Mouse (Mus musculus) embryonic facial prominence, embryonic 13.5 days (tissue): ENCODE measurements around the gene Phactr1. TPM values are rescaled to one million over a fixed set of nuclear protein-coding genes. Genes with fewer than 3 reads are reported as not detected.

ENCODE experiments used
- ATAC-seq: fragments of 200-750 bp; cut with Nextera tagmentation; 2 replicates; pipeline ENCODE4 v1.8.0; 2017; ENCODE audit warnings: low read depth; ENCODE audit not compliant: insufficient number of reproducible peaks, insufficient read depth, low FRiP score, low TSS enrichment
- H3K27ac ChIP-seq: fragments of 300-500 bp; sonication (generic); 2 replicates; pipeline ENCODE4 v1.5.1; 2015; ENCODE audit warnings: moderate library complexity, mild to moderate bottlenecking, inconsistent platforms
- H3K27me3 ChIP-seq: fragments of 300-500 bp; sonication (generic); 2 replicates; pipeline ENCODE4 v1.6.1; 2015; ENCODE audit warnings: mild to moderate bottlenecking, inconsistent platforms
- H3K36me3 ChIP-seq: fragments of 300-500 bp; sonication (generic); 2 replicates; pipeline ENCODE4 v1.6.1; 2015; ENCODE audit warnings: mild to moderate bottlenecking, inconsistent platforms
- H3K4me1 ChIP-seq: fragments of 300-500 bp; sonication (generic); 2 replicates; pipeline ENCODE4 v1.6.1; 2015; ENCODE audit warnings: inconsistent platforms
- H3K4me2 ChIP-seq: fragments of 300-500 bp; sonication (generic); 2 replicates; pipeline ENCODE4 v1.6.1; 2015; ENCODE audit warnings: moderate library complexity, mild to moderate bottlenecking, inconsistent platforms
- H3K4me3 ChIP-seq: fragments of 300-500 bp; sonication (generic); 2 replicates; pipeline ENCODE4 v1.5.1; 2015; ENCODE audit warnings: mild to moderate bottlenecking, inconsistent platforms
- H3K9ac ChIP-seq: fragments of 300-500 bp; sonication (generic); 2 replicates; pipeline ENCODE4 v1.6.1; 2015; ENCODE audit warnings: mild to moderate bottlenecking, inconsistent platforms
- H3K9me3 ChIP-seq: fragments of 300-500 bp; sonication (generic); 2 replicates; pipeline ENCODE4 v1.6.1; 2016; ENCODE audit warnings: inconsistent platforms
- WGBS: fragments of 180-500 bp; shearing (Covaris S2); methylation state at CpG from one replicate; pipeline ENCODE4 v1.1.7; 2015; ENCODE audit warnings: mixed read lengths; 5-methylcytosine and 5-hydroxymethylcytosine counted together
- polyA plus RNA-seq: library from polyadenylated mRNA; unstranded; fragments of >200 nt; fragmentation: Nextera tagmentation; extraction: Ambion mirVana; gene quantifications from 2 replicates; pipeline ENCODE4 v1.2.1, GENCODE M21; 2015

Phactr1 gene
- polyA plus RNA-seq, 1 experiment from 2014 or later: 13.2 TPM

- no peak for ATAC-seq
- Histone ChIP-seq H3K36me3 (0 out of 2 replicates have a peak, but pooled peaks cover 13% of the 10 kb centered on the region), H3K4me2 (no peak overlapping the region), H3K4me3 (no peak overlapping the region), H3K4me1 (no peaks in the 10 kb centered on the region), H3K27me3 (no peaks in the 10 kb centered on the region), H3K9me3 (no peaks in the 10 kb centered on the region), H3K9ac (no peak overlapping the region), H3K27ac (no peak overlapping the region)
- 75% methylated on average over 7 of the region's 7 CpGs for WGBS
These were observed 464.4 kb downstream of the Phactr1 start for GRCm38 (mm10) chr13:43144720-43145418.

- no peaks in the 10 kb centered on the region for H3K27me3 ChIP-seq
- H3K9ac ChIP-seq: no peak overlapping the region
- no peak for ATAC-seq
- H3K4me2 ChIP-seq: no peak overlapping the region
- H3K27ac ChIP-seq: no peak overlapping the region
- no peaks in the 10 kb centered on the region for H3K9me3 ChIP-seq
- H3K36me3 ChIP-seq: peaks cover 23% of the 10 kb centered on the region
- 61% methylated on average over 8 of the region's 8 CpGs for WGBS
- H3K4me1 ChIP-seq: no peaks in the 10 kb centered on the region
- no peak overlapping the region for H3K4me3 ChIP-seq
These were observed 466.3 kb downstream of the Phactr1 start for GRCm38 (mm10) chr13:43146515-43147258.

GRCm38 (mm10) chr13:43148692-43149091 lies 468.3 kb downstream of the Phactr1 start:
- Histone ChIP-seq H3K9ac (no peak overlapping the region), H3K27me3 (no peaks in the 10 kb centered on the region), H3K4me1 (no peaks in the 10 kb centered on the region), H3K27ac (no peak overlapping the region), H3K36me3 (peaks cover 42% of the 10 kb centered on the region), H3K9me3 (no peaks in the 10 kb centered on the region), H3K4me2 (no peak overlapping the region), H3K4me3 (no peak overlapping the region)
- no peak for ATAC-seq
- 52% methylated on average over 4 of the region's 4 CpGs for WGBS

- WGBS: 65% methylated on average over 3 of the region's 3 CpGs
These were observed 469.2 kb downstream of the Phactr1 start for GRCm38 (mm10) chr13:43149661-43150060.

GRCm38 (mm10) chr13:43152005-43152520 lies 471.6 kb downstream of the Phactr1 start:
- Histone ChIP-seq H3K27ac (no peak overlapping the region), H3K9ac (no peak overlapping the region), H3K4me1 (no peaks in the 10 kb centered on the region), H3K4me3 (no peak overlapping the region), H3K27me3 (no peaks in the 10 kb centered on the region), H3K4me2 (no peak overlapping the region), H3K9me3 (no peaks in the 10 kb centered on the region), H3K36me3 (peaks cover 62% of the 10 kb centered on the region)
- WGBS: 89% methylated on average over 14 of the region's 14 CpGs
- no peak for ATAC-seq

More at GRCm38 (mm10) chr13:43149661-43150060, 469.2 kb downstream of the Phactr1 start:
- H3K36me3 ChIP-seq: peaks cover 51% of the 10 kb centered on the region
- H3K27ac ChIP-seq: no peak overlapping the region
- 0 out of 2 replicates have a peak overlapping the region, but pooled peaks have one; percentile 11 for H3K9ac ChIP-seq
- H3K4me1 ChIP-seq: no peaks in the 10 kb centered on the region
- H3K27me3 ChIP-seq: no peaks in the 10 kb centered on the region
- no peak overlapping the region for H3K4me2 ChIP-seq
- no peak for ATAC-seq
- no peaks in the 10 kb centered on the region for H3K9me3 ChIP-seq
- H3K4me3 ChIP-seq: no peak overlapping the region

- no peaks in the 10 kb centered on the region for H3K4me1 ChIP-seq
- ATAC-seq: no peak
These were observed 476.9 kb downstream of the Phactr1 start for GRCm38 (mm10) chr13:43157370-43157769.

DNA sequence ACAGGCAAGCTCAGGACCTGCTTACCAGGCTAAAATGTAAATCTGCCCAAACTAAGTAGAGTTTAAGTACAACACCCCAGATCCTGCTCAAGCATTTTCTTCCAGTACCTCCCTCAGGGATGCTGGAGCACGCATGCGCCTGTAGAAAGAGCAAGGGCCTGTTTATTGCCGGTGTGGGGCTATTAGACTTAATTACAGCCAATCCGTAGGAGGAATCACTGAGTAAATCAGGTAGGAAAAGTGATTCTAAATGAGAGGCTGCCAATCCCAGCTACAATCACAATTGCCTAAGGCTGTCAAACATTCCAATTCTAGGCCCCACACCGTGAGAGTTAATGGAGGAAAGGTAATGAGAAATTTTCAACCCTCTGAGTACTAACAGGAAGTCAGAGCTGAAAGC lies 477.9 kb downstream of the Phactr1 start:
- 46% methylated on average over 5 of the region's 5 CpGs for WGBS
- H3K4me3 ChIP-seq: no peak overlapping the region
- no peak overlapping the region for H3K4me2 ChIP-seq
- H3K9me3 ChIP-seq: no peaks in the 10 kb centered on the region
- H3K4me1 ChIP-seq: no peaks in the 10 kb centered on the region
- H3K27ac ChIP-seq: no peak overlapping the region
- ATAC-seq: no peak
- H3K9ac ChIP-seq: no peak overlapping the region
- H3K36me3 ChIP-seq: peaks cover 46% of the 10 kb centered on the region
- H3K27me3 ChIP-seq: no peaks in the 10 kb centered on the region

More at GRCm38 (mm10) chr13:43157370-43157769, 476.9 kb downstream of the Phactr1 start:
- Histone ChIP-seq H3K27ac (no peak overlapping the region), H3K9ac (no peak overlapping the region), H3K36me3 (peaks cover 52% of the 10 kb centered on the region), H3K27me3 (no peaks in the 10 kb centered on the region), H3K9me3 (no peaks in the 10 kb centered on the region), H3K4me3 (no peak overlapping the region), H3K4me2 (no peak overlapping the region)
- WGBS: 44% methylated on average over 5 of the region's 5 CpGs

DNA sequence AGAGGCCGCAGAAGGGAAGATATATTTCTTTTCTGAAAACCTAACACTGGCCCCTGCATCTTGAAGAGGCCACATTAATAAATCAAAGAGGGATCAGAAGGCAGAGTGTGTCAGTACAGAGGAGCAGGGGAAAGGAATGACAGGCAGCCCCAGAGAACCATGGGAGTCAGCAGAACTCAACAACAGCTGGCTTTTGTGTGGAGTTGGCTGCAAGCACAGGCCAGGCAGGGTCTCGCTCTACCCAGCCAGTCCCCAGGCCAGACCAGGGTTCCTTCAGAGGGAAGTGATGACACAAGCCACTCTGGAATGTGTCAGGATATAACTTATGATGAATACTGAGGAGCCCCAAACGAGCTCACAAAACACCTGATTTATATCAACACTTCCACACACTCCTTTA lies 479.0 kb downstream of the Phactr1 start:
- H3K27me3 ChIP-seq: no peaks in the 10 kb centered on the region
- H3K9me3 ChIP-seq: no peaks in the 10 kb centered on the region
- no peaks in the 10 kb centered on the region for H3K4me1 ChIP-seq
- peaks cover 43% of the 10 kb centered on the region for H3K36me3 ChIP-seq
- H3K27ac ChIP-seq: no peak overlapping the region
- no peak for ATAC-seq
- H3K4me2 ChIP-seq: no peak overlapping the region
- WGBS: 66% methylated on average over 3 of the region's 3 CpGs
- no peak overlapping the region for H3K4me3 ChIP-seq
- no peak overlapping the region for H3K9ac ChIP-seq

DNA sequence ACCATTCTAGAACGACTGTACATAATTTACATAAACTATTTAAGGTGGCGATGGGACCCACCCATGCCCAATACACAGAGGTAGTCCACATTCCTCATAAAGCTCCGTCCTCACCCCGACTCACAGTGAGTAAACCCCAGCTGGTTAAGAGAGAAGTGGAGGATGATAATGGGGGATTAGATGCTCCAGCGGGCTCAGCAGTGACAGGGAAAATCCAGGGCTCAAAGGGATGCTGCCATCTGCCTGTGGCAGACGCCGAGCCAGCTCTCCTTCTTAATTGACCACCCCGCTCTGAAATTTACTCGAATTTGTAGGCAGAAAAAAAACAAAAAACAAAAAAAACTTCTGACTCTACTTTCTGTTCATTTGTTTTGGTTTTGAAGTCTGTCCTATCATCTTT lies 487.3 kb downstream of the Phactr1 start:
- H3K27me3 ChIP-seq: no peaks in the 10 kb centered on the region
- H3K36me3 ChIP-seq: peaks cover 24% of the 10 kb centered on the region
- ATAC-seq: no peak
- WGBS: 76% methylated on average over 9 of the region's 9 CpGs
- H3K27ac ChIP-seq: no peak overlapping the region
- peaks cover 8% of the 10 kb centered on the region for H3K4me1 ChIP-seq
- no peak overlapping the region for H3K9ac ChIP-seq
- no peaks in the 10 kb centered on the region for H3K9me3 ChIP-seq
- H3K4me3 ChIP-seq: no peak overlapping the region
- no peak overlapping the region for H3K4me2 ChIP-seq

DNA sequence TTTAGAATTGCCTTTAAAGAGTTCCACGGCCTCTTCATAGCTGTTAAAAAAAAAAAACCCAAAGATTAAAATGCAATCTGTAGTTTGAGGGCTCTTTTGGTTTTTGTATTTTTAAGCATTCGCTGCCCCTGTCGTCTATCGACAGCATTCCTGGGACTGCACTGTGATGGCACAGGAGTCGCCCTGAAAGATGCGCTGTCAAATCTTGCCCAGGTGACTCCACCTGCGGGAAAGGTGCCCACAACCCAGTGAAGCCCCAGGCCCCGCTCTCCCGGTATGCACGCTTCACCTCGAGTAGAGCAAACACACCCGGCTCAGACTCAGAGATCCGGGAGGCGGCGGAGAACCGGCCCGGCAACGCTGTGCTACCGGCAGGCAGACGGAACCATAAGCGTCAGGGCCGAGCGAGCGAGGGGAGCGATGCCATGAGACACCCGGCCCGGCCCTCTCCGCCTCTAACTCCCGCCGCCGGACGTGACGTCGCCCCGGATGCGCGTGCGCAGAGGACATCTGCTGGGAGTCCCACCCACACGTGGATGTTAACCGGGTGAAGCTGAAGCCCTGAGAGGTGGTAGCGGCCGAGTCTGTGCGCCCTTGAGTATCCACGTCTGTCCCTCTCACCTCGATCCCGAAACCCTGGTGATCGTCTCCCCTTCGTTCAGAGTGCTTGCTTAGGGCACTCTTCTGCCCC lies 490.7 kb downstream of the Phactr1 start, which contains the start of gene Tbc1d7:
Gene Tbc1d7, minus strand, starts transcription at position 482 of the 691 bp plus-strand sequence.
- under 1% methylated on average over 48 of the region's 48 CpGs for WGBS
- H3K27ac ChIP-seq: peak within 1 kb of the TSS; percentile 83

GRCm38 (mm10) chr13:43172036-43172713 lies 491.8 kb downstream of the Phactr1 start:
- 0 out of 2 replicates have a peak, but pooled peaks cover 4% of the 10 kb centered on the region for H3K36me3 ChIP-seq
- no peaks in the 10 kb centered on the region for H3K27me3 ChIP-seq
- H3K9ac ChIP-seq: peak overlapping the region; percentile 89
- H3K4me2 ChIP-seq: peak overlapping the region; percentile 67
- no peaks in the 10 kb centered on the region for H3K9me3 ChIP-seq
- ATAC-seq: no peak
- H3K4me3 ChIP-seq: peak overlapping the region; percentile 70
- H3K4me1 ChIP-seq: peaks cover 8% of the 10 kb centered on the region
- H3K27ac ChIP-seq: peak overlapping the region; percentile 81; the same call in 1 of the 2 replicates
- WGBS: 38% methylated on average over 14 of the region's 14 CpGs

More for the DNA sequence above, 490.7 kb downstream of the Phactr1 start, which contains the start of gene Tbc1d7:
- H3K9me3 ChIP-seq: no peaks in the 10 kb centered on the region
- no peaks in the 10 kb centered on the region for H3K27me3 ChIP-seq
- H3K4me3 ChIP-seq: peak within 1 kb of the TSS; percentile 70
- 0 out of 2 replicates have a peak, but pooled peaks cover 4% of the 10 kb centered on the region for H3K36me3 ChIP-seq
- peak within 1 kb of the TSS; percentile 89 for H3K9ac ChIP-seq
- peak; percentile 91 for ATAC-seq
- H3K4me1 ChIP-seq: peaks cover 8% of the 10 kb centered on the region
- H3K4me2 ChIP-seq: peak within 1 kb of the TSS; percentile 67
